Mouse (Mus musculus): Measurements from ENCODE around the gene Lrrc30. TPM values are rescaled to one million over a fixed set of nuclear protein-coding genes. Genes with fewer than 3 reads are reported as not detected.
A peak's percentile ranks its signal among the peaks of the same experiment; 100 is the strongest.

Gene Lrrc30
- polyA plus RNA-seq, 1 experiment from 2014 or later = not detected

DNA sequence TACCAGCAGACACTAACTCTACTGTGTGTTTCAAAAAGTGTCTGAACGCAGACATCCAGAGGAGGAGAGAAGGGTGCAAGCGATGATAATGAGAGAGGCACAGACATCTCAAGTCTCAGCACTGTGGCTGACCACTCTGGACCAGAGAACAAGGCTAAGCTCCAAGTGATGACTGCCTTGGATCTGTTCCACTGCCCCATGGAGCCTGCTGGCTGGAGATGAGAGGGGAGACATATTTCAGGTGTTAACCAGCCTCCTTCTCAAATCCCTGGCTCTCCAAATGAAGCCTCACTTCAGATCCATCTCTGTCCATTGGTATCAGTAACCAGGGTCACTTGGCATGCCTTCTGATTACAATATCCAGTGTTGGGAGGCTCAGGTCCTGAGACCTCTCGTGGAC, 20.4 kb downstream of the Lrrc30 start:
- H3K4me1 ChIP-seq (ENCODE audit: control insufficient read depth, insufficient read depth, low read length) = no peaks in the 10 kb centered on the region
- H3K9ac ChIP-seq (ENCODE audit: low read length) = no peak overlapping the region
- no peak overlapping the region for H3K4me2 ChIP-seq (ENCODE audit: low read depth, low read length)
- WGBS = 64% methylated on average over 3 of the region's 3 CpGs
- no peak overlapping the region for H3K27ac ChIP-seq (ENCODE audit: low read length)
- H3K36me3 ChIP-seq (ENCODE audit: control insufficient read depth, insufficient read depth) = no peaks in the 10 kb centered on the region
- no peak overlapping the region for H3K4me3 ChIP-seq (ENCODE audit: low read length)
- H3K27me3 ChIP-seq (ENCODE audit: control insufficient read depth, insufficient read depth, low read length) = no peaks in the 10 kb centered on the region
- ATAC-seq (replicated peaks; ENCODE audit: extremely low read depth, insufficient read depth, low FRiP score) = no peak
- H3K9me3 ChIP-seq (replicated peaks; ENCODE audit: control insufficient read depth, low read length) = no peaks in the 10 kb centered on the region

DNA sequence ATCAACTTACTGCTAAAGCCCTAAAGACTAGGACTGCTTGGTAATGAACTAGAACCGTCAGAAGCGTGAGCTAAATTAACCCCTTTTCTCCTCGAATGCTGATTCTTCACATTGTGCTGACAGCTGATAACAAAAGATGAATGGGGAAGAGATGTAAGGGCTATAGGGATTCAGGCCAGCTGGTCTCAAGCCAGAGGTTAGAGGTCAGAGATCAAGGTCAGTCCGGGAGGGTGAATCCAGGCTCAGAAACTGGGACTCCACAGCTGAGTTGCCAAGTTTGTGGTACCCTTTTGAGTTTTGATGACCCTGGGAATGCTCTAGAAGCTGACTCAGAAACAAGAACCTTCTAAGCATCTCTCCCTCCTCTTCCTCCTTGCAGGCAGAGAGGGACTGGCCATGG, 28.1 kb downstream of the Lrrc30 start:
- Histone ChIP-seq H3K4me3 (ENCODE audit: low read length) (no peak overlapping the region), H3K36me3 (ENCODE audit: control insufficient read depth, insufficient read depth) (no peaks in the 10 kb centered on the region), H3K4me1 (ENCODE audit: control insufficient read depth, insufficient read depth, low read length) (peaks cover 4% of the 10 kb centered on the region; the same call in 1 of the 2 replicates), H3K27me3 (ENCODE audit: control insufficient read depth, insufficient read depth, low read length) (no peaks in the 10 kb centered on the region), H3K9ac (ENCODE audit: low read length) (no peak overlapping the region), H3K9me3 (replicated peaks; ENCODE audit: control insufficient read depth, low read length) (no peaks in the 10 kb centered on the region), H3K27ac (ENCODE audit: low read length) (no peak overlapping the region), H3K4me2 (ENCODE audit: low read depth, low read length) (no peak overlapping the region)
- 37% methylated on average over 4 of the region's 4 CpGs for WGBS
- ATAC-seq (replicated peaks; ENCODE audit: extremely low read depth, insufficient read depth, low FRiP score) = no peak

DNA sequence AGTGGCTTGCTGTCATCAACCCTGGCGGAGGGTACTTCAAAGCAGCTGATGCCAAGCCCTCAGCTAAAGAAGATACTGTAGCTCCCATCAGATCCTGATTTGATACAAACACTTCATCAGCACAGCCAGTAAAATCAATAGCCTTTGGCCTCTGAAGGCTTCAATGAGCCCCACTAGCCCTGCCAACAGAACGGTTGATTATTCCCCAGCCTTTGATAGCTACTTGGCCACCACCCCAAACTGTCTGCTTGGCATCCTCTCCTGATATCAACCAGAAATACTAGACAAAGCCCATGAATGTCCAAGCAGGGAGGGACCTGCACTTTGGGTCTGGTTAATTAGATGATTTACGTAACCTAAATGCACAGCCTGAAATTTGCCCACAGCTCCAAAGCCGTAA, 30.0 kb downstream of the Lrrc30 start:
- H3K27ac ChIP-seq (ENCODE audit: low read length) = no peak overlapping the region
- H3K4me3 ChIP-seq (ENCODE audit: low read length) = no peak overlapping the region
- no peak overlapping the region for H3K9ac ChIP-seq (ENCODE audit: low read length)
- WGBS = 74% methylated on average over 4 of the region's 4 CpGs
- no peak for ATAC-seq (replicated peaks; ENCODE audit: extremely low read depth, insufficient read depth, low FRiP score)
- H3K27me3 ChIP-seq (ENCODE audit: control insufficient read depth, insufficient read depth, low read length) = no peaks in the 10 kb centered on the region
- no peaks in the 10 kb centered on the region for H3K36me3 ChIP-seq (ENCODE audit: control insufficient read depth, insufficient read depth)
- H3K4me2 ChIP-seq (ENCODE audit: low read depth, low read length) = no peak overlapping the region
- H3K9me3 ChIP-seq (replicated peaks; ENCODE audit: control insufficient read depth, low read length) = no peaks in the 10 kb centered on the region
- H3K4me1 ChIP-seq (ENCODE audit: control insufficient read depth, insufficient read depth, low read length) = peaks cover 4% of the 10 kb centered on the region; the same call in 1 of the 2 replicates

DNA sequence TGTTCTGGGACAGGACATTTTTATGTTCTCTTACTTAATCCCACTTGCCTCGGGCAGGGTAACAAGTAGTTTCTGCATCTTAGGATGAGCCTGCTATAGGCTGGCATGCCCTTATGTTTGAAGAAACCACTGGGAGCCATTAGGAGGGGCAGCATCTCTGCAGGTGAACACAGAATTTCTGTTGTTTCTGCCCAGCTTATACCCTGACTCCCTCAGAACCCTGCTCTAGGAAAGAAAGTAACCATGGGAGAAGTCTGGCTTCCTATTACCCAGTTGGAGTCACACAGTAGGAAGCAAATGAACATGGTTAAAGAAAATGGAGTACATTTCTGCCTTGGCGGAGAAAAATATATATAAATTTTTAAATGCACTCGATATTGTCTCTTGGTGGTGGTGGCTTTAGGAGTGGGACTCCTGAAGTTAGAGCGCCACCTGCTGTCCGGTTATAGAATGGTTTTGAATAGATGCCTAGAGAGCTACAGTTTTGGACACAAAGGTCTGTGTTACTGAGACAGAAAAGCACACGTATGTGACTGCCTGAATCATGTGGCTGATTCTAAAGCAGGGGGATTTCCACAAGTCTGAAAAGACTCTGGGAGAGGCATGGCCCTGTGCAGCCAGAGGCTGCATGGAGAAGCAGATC, 47.5 kb downstream of the Lrrc30 start:
- H3K4me3 ChIP-seq (ENCODE audit: low read length) = no peak overlapping the region
- 22% methylated on average over 6 of the region's 6 CpGs for WGBS
- H3K36me3 ChIP-seq (ENCODE audit: control insufficient read depth, insufficient read depth) = no peaks in the 10 kb centered on the region
- H3K4me1 ChIP-seq (ENCODE audit: control insufficient read depth, insufficient read depth, low read length) = no peaks in the 10 kb centered on the region
- H3K9ac ChIP-seq (ENCODE audit: low read length) = no peak overlapping the region
- no peak overlapping the region for H3K4me2 ChIP-seq (ENCODE audit: low read depth, low read length)
- no peaks in the 10 kb centered on the region for H3K27me3 ChIP-seq (ENCODE audit: control insufficient read depth, insufficient read depth, low read length)
- no peak overlapping the region for H3K27ac ChIP-seq (ENCODE audit: low read length)
- ATAC-seq (replicated peaks; ENCODE audit: extremely low read depth, insufficient read depth, low FRiP score) = peak; percentile 49; the same call in 1 of the 2 replicates
- H3K9me3 ChIP-seq (replicated peaks; ENCODE audit: control insufficient read depth, low read length) = no peaks in the 10 kb centered on the region

DNA sequence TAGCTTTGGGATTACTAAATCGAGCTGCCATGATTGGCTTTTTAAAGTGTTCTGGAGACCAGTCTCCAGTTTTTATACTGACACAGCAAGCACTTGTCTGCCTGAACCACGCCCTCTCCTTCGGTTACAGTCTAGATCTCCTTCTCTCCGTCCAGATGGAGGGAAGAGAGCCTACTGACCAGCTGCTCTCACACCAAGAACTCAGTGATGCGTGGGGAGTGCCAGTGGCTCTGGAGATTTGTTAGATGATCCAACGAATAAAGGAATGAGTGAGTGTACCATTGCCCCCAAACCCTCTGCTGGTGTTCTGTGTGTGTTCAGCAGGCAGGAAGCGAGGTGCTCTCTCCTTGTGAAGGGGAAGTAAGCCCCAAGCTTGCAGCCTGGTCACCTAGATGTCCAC, 48.0 kb downstream of the Lrrc30 start:
- H3K9ac ChIP-seq (ENCODE audit: low read length) = no peak overlapping the region
- no peaks in the 10 kb centered on the region for H3K9me3 ChIP-seq (replicated peaks; ENCODE audit: control insufficient read depth, low read length)
- no peak overlapping the region for H3K4me3 ChIP-seq (ENCODE audit: low read length)
- no peaks in the 10 kb centered on the region for H3K36me3 ChIP-seq (ENCODE audit: control insufficient read depth, insufficient read depth)
- no peaks in the 10 kb centered on the region for H3K27me3 ChIP-seq (ENCODE audit: control insufficient read depth, insufficient read depth, low read length)
- no peak overlapping the region for H3K27ac ChIP-seq (ENCODE audit: low read length)
- no peaks in the 10 kb centered on the region for H3K4me1 ChIP-seq (ENCODE audit: control insufficient read depth, insufficient read depth, low read length)
- no peak for ATAC-seq (replicated peaks; ENCODE audit: extremely low read depth, insufficient read depth, low FRiP score)
- no peak overlapping the region for H3K4me2 ChIP-seq (ENCODE audit: low read depth, low read length)
- 59% methylated on average over 7 of the region's 7 CpGs for WGBS

DNA sequence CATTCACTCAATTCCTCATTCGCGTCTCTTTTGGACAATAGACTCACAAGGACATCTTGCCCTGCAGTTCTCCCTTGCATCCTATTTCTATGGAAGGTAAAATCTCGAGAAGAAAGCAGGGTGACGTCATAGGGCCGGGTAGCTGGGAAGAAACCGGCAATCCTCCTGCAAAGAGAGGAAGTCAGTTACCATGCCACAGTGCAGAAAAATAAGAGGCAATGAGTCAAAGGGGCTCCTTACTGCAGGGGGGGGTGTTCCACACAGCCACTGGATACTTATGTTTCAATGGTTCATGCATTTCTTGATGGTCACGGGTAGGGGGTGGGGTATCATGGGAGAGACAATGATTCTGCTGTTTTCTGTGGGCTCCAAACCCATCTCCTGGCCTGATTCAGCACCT, 49.1 kb downstream of the Lrrc30 start:
- Histone ChIP-seq H3K9ac (ENCODE audit: low read length) (no peak overlapping the region), H3K4me3 (ENCODE audit: low read length) (no peak overlapping the region), H3K4me2 (ENCODE audit: low read depth, low read length) (no peak overlapping the region), H3K27me3 (ENCODE audit: control insufficient read depth, insufficient read depth, low read length) (no peaks in the 10 kb centered on the region), H3K36me3 (ENCODE audit: control insufficient read depth, insufficient read depth) (no peaks in the 10 kb centered on the region), H3K4me1 (ENCODE audit: control insufficient read depth, insufficient read depth, low read length) (no peaks in the 10 kb centered on the region), H3K9me3 (replicated peaks; ENCODE audit: control insufficient read depth, low read length) (no peaks in the 10 kb centered on the region), H3K27ac (ENCODE audit: low read length) (no peak overlapping the region)
- ATAC-seq (replicated peaks; ENCODE audit: extremely low read depth, insufficient read depth, low FRiP score) = no peak
- 48% methylated on average over 7 of the region's 7 CpGs for WGBS

DNA sequence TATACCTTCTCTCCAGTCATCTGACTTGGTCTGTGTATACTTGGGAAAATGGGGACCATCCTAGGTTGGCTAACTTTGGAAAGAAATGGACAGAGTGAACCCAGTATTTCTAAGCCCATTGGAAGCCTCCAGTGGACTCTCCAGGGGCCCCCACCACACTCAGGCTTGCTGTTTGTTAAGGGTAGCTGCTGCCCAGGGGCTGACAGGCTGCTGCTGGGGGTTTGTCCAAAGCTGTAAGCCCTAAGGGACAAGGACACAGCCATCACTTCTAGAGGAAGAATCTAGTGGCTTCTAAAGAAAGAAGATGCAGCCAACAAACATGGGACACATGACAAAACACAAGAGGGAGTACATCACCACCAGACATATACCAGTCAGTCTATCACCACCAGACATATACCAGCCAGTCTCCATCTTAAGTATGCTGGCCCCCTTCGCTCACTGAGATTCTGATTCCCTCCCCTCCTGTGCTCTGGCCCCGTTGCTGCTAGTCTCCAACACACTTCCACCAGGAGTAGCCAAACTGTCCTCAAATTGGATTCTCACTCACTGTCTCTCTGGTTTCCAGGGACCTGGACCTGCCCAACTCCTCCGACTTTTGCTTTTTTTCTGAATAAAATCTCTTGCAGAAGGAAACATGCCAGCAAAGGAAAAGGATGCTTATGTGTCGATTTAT, 49.7 kb downstream of the Lrrc30 start:
- no peak overlapping the region for H3K27ac ChIP-seq (ENCODE audit: low read length)
- H3K36me3 ChIP-seq (ENCODE audit: control insufficient read depth, insufficient read depth) = no peaks in the 10 kb centered on the region
- 73% methylated on average over 4 of the region's 4 CpGs for WGBS
- no peaks in the 10 kb centered on the region for H3K27me3 ChIP-seq (ENCODE audit: control insufficient read depth, insufficient read depth, low read length)
- no peaks in the 10 kb centered on the region for H3K4me1 ChIP-seq (ENCODE audit: control insufficient read depth, insufficient read depth, low read length)
- H3K9me3 ChIP-seq (replicated peaks; ENCODE audit: control insufficient read depth, low read length) = no peaks in the 10 kb centered on the region
- H3K4me3 ChIP-seq (ENCODE audit: low read length) = no peak overlapping the region
- no peak overlapping the region for H3K4me2 ChIP-seq (ENCODE audit: low read depth, low read length)
- ATAC-seq (replicated peaks; ENCODE audit: extremely low read depth, insufficient read depth, low FRiP score) = no peak
- H3K9ac ChIP-seq (ENCODE audit: low read length) = no peak overlapping the region

DNA sequence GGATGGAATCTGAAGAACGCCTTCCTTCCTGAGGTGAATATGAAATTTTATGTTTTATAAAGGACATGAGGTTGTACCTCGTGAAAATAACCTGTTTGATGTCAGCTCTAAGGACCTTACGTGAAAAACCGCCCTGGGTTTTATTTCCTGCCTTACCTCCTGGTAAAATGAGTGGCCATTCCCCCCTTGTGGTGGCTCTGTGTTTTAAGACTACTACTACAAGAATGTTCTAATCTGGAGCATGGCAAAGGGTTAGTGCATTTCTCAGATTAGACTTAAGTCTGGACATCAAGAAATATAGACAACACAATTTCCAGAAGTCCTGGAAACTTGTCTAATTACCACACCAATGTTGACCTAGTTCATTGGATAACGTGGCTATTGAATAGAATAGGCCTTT, 50.7 kb downstream of the Lrrc30 start:
- WGBS = 66% methylated on average over 5 of the region's 5 CpGs

More for the DNA sequence above, 50.7 kb downstream of the Lrrc30 start:
- no peaks in the 10 kb centered on the region for H3K36me3 ChIP-seq (ENCODE audit: control insufficient read depth, insufficient read depth)
- no peak overlapping the region for H3K9ac ChIP-seq (ENCODE audit: low read length)
- no peaks in the 10 kb centered on the region for H3K27me3 ChIP-seq (ENCODE audit: control insufficient read depth, insufficient read depth, low read length)
- H3K27ac ChIP-seq (ENCODE audit: low read length) = no peak overlapping the region
- no peak overlapping the region for H3K4me2 ChIP-seq (ENCODE audit: low read depth, low read length)
- ATAC-seq (replicated peaks; ENCODE audit: extremely low read depth, insufficient read depth, low FRiP score) = no peak
- H3K4me1 ChIP-seq (ENCODE audit: control insufficient read depth, insufficient read depth, low read length) = no peaks in the 10 kb centered on the region
- H3K9me3 ChIP-seq (replicated peaks; ENCODE audit: control insufficient read depth, low read length) = no peaks in the 10 kb centered on the region
- H3K4me3 ChIP-seq (ENCODE audit: low read length) = no peak overlapping the region

Data from heart, embryonic 16.5 days (tissue).